Mouse (Mus musculus) urinary bladder, adult 2 months (tissue): ENCODE results near the gene Syn2. TPM values are rescaled to one million over a fixed set of nuclear protein-coding genes. Genes with fewer than 3 reads are reported as not detected.

Experiments used
- DNase-seq: peaks from one replicate; pipeline ENCODE4 v3.0.0; 2022; ENCODE audit warnings: low spot score
- polyA plus RNA-seq: library from polyadenylated mRNA; depleted of rRNA; stranded (reverse); fragments of >200 nt; gene quantifications from 2 replicates; pipeline ENCODE4 v1.2.3, GENCODE M21; 2012; rRNA removed

The Syn2 gene
- polyA plus RNA-seq, 1 experiment: 18.5 TPM

GRCm38 (mm10) chr6:115291823-115292222 lies 157.1 kb downstream of the Syn2 start:
- DNase-seq: no peak

- no peak for DNase-seq
Measured at GRCm38 (mm10) chr6:115292621-115293020, 157.9 kb downstream of the Syn2 start.

DNA sequence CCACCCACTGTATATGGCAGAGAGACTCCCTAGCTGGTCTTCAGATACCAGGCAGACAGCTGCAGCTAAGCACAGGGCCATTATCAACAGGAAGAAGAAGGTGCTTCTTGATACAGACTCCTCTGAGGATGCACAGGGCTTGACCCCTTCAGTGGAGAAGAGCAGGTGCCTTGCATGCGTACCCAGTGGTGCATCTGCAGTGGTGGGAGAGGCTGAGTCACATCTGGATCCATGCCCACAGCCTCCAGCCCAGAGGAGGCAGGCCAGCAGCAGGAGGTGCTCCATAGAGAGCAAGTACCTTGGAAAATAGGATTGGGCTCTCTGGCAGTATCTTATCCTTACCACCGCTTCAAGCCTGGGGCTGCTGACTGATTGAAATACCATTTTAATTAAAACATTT lies 159.2 kb downstream of the Syn2 start:
- DNase-seq: no peak

- DNase-seq: no peak
Measured at GRCm38 (mm10) chr6:115307134-115307533, 172.4 kb downstream of the Syn2 start.

- DNase-seq: no peak
Measured at GRCm38 (mm10) chr6:115312780-115313179, 178.1 kb downstream of the Syn2 start.

GRCm38 (mm10) chr6:115313235-115313738 lies 178.6 kb downstream of the Syn2 start:
- no peak for DNase-seq

GRCm38 (mm10) chr6:115313910-115314309 lies 179.2 kb downstream of the Syn2 start:
- DNase-seq: no peak

DNA sequence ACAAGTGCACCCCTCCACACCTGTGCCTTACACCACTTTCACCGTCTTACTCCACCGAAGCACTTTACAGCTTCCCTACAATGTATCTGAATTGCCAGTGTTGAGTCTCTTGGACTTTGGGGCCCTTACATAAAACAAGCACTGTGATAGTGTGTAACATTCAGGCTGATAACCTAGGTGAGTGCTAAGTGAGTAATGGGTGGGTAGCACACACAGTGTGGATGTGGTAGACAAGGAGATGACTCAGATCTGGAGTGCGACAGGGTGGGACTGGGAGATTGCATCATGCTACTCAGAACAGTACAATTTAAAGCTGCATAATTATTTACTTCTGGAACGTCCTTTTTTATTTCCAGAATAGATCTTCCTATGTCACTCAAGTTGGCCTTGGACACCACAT lies 181.1 kb downstream of the Syn2 start:
- DNase-seq: no peak

- DNase-seq: no peak
Measured at GRCm38 (mm10) chr6:115316811-115317221, 182.1 kb downstream of the Syn2 start.

DNA sequence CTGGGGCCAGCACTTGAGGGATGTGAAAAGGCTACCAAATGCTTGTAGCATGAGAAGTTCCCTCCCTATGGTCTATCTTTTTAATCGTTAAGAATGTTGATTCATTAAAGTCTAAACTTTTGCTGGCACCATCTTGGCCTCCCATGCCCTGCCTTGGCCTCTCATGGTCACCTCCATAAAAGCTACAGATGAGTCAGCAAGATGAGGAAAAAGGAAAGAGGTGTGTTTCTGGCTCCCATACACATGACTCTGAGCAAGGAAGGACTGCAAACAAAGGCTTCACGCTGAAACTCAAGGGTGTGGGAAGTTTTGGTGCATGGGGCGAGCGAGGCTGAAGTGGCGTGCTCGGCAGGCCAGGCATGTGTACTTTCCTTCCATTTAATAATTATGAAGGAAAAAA lies 184.1 kb downstream of the Syn2 start:
- DNase-seq: no peak

DNA sequence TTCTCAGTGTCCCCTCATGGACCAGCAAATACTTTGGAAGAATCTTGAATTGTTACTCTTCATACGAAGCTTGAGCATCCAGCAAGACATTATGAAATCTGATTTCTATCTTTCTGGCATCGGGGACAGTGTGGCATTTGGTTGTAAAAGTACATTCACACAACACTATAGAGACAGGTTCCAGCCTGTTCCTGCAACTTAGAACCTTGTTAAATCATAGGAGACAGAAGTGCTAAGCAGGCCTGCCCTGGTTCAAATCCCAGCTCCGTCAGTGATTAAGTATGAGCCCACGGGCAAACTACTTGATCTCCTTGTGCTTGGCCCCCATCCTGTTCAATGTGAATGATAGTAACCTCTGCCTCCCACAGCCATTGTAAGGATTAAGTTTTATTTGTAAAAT lies 185.0 kb downstream of the Syn2 start:
- no peak for DNase-seq

GRCm38 (mm10) chr6:115320927-115321714 lies 186.4 kb downstream of the Syn2 start:
- DNase-seq: no peak

- DNase-seq: no peak
Measured at GRCm38 (mm10) chr6:115321883-115322351, 187.2 kb downstream of the Syn2 start.

- no peak for DNase-seq
Measured at GRCm38 (mm10) chr6:115322956-115323355, 188.3 kb downstream of the Syn2 start.

- DNase-seq: no peak
Measured at GRCm38 (mm10) chr6:115330964-115331363, 196.3 kb downstream of the Syn2 start.

Other genes starting within 250 kb of the Syn2 start
- 32.1 and 33.7 TPM in 2 replicates for gene Vgll4, start 164.9 kb upstream of the Syn2 start, polyA plus RNA-seq
- gene Tamm41, start 97.0 kb upstream of the Syn2 start, polyA plus RNA-seq: 12.5 and 15.5 TPM in 2 replicates
- gene Gm17482, start 92.4 kb downstream of the Syn2 start, polyA plus RNA-seq: not detected in 2 replicates
- 0.89 and 1.0 TPM in 2 replicates for gene Timp4, start 117.3 kb downstream of the Syn2 start, polyA plus RNA-seq
- gene Pparg, start 226.0 kb downstream of the Syn2 start, polyA plus RNA-seq: 82.6 and 102 TPM in 2 replicates